Mouse (Mus musculus) large intestine, adult 2 months (tissue): ENCODE results near the gene Nsl1. TPM values are rescaled to one million over a fixed set of nuclear protein-coding genes. Genes with fewer than 3 reads are reported as not detected.

Experiments
- DNase-seq: peaks from one replicate; pipeline ENCODE4 v3.0.0-alpha.2; 2012; ENCODE audit warnings: low read depth, low spot score
- WGBS: fragments of 180-500 bp; shearing (Covaris S2); methylation state at CpG from one replicate; pipeline ENCODE4 v1.1.7; 2018; 5-methylcytosine and 5-hydroxymethylcytosine counted together
- polyA plus RNA-seq: library from polyadenylated mRNA; depleted of rRNA; stranded (reverse); fragments of >200 nt; gene quantifications from 2 replicates; pipeline ENCODE4 v1.2.3, GENCODE M21; 2012

Gene Nsl1
- polyA plus RNA-seq, 1 experiment: 2.7 TPM

- no peak for DNase-seq
- WGBS: 82% methylated on average over 7 of the region's 7 CpGs
Observed at GRCm38 (mm10) chr1:191086304-191086878, 23.6 kb downstream of the Nsl1 start.

GRCm38 (mm10) chr1:191086960-191087359 is 24.1 kb downstream of the Nsl1 start:
- 69% methylated on average over 8 of the region's 8 CpGs for WGBS
- no peak for DNase-seq

DNA sequence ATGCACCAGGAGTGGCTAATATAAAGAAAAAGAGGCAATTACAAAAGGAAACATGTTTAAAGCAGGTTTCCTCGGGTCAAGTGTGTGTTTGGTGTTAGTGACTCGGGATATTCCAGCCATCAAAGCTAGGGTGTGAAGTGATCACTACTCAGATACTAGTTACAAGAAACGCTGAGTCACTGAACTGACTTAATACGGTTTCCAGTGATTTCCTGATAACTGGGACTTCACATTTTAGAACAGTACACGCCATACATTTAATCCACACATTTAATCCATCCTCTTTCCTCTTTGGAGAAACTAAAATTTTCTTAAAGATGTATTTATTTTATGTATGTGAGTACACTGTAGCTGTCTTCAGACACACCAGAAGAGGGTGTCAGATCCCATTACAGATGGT is 25.1 kb downstream of the Nsl1 start:
- DNase-seq: no peak
- WGBS: 55% methylated on average over 5 of the region's 5 CpGs

DNA sequence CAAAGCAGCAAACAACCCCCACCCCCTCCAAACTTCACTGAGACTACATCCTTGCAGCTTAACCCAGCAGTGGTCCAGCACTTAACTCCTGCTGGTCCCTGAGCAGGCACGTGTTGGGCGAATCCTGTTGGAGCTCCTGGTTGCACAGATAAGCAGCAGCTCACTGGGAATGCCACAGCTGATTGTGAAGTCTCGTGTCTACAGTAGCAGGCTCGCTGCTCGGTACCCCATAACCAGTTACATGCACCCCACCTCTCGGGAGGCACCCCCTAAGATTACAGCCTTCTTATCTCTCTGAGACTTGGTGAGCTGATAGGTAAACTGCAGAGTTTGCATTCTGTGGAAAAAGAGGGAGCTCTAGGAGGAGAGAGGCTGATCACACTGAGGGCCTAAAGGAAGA is 26.5 kb downstream of the Nsl1 start:
- 67% methylated on average over 6 of the region's 6 CpGs for WGBS
- DNase-seq: no peak

DNA sequence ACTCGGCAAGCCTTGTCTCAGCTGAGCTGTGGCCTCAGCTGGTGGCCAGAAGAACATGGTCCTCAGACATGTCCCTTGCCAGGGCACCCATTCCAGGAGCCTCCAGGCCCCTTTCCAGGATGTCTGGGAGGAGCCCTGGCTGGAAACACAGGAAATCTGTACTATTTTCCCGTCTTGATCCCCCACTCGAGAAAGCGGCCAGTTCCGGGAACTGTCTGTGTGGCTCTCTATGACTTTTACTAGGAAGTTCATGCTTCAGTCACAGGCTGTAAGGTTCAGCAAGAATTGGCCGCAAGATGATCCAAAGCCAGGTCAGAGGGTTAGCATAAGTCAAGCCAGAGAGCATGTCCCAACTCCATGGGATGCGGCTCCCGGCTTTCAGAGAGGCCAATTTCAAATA is 29.2 kb downstream of the Nsl1 start:
- no peak for DNase-seq
- 69% methylated on average over 8 of the region's 8 CpGs for WGBS

GRCm38 (mm10) chr1:191093578-191093977 is 30.8 kb downstream of the Nsl1 start:
- 64% methylated on average over 5 of the region's 5 CpGs for WGBS
- no peak for DNase-seq

GRCm38 (mm10) chr1:191095019-191095418 is 32.2 kb downstream of the Nsl1 start:
- DNase-seq: no peak
- WGBS: 71% methylated on average over 9 of the region's 9 CpGs

DNA sequence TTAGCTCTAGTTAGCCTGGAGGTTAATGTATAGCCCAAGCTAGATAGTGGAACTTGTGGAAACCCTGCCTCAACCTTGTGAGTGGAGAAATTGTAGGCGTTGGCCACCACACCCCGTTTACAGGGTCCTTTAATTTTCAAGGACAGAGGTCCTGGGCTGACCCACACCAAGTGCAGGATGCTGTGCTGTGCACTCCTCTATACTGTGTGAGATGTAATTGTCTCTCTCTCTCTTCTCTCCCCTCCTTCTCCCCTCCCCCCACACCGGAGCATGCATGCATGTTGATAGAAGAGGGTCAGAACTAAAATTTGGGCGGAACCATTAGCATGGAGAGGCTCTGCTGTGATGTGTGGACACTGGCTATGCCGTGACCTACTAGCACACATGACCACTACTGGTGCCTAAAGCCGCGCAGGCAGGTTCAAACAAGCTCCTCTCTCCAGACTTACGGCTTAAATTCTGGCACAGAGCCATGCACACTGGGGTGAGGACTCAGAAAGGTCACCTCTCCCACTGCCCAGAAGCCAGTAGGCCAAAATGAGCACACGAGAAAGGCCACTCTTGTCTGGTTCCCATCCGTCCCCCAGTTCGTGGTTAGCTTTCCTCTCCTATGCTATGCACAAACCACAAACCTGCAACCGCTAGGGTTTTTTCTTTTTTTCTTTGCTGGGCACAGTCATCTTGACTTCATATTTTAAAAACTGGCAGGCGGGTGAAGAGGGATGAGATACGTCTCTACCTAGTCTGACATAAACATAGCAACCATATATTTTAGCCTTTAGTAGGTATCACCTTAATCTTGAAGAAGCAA is 34.3 kb downstream of the Nsl1 start:
- 28% methylated on average over 14 of the region's 14 CpGs for WGBS
- DNase-seq: no peak

- WGBS: 1% methylated on average over 88 of the region's 95 CpGs
Observed at GRCm38 (mm10) chr1:191097802-191098747, 35.3 kb downstream of the Nsl1 start, which contains the start of gene Batf3. TSS of gene Batf3 (plus strand) at chr1:191097847.

DNA sequence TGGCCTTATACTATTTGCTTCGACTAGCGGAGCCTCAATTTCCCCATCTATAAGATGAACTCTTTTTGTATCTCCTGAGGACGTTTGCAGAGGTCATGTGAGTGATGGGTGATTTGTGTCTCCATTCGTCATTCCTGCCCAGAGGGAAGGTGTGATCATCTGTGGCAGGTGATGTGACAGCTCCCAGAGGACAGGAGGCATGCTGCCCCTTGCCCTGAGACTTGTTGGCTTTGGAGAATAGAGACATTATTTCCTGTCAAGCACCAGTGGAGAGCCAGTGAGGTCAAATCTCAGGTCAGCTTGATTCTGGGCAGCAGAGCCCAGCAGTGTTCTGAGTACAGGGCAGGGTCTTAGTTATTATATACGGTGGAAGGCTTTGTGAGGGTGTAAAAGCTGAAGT is 36.3 kb downstream of the Nsl1 start:
- 43% methylated on average over 5 of the region's 5 CpGs for WGBS
- no peak for DNase-seq

More at GRCm38 (mm10) chr1:191097802-191098747, 35.3 kb downstream of the Nsl1 start, which contains the start of gene Batf3:
- no peak for DNase-seq

DNA sequence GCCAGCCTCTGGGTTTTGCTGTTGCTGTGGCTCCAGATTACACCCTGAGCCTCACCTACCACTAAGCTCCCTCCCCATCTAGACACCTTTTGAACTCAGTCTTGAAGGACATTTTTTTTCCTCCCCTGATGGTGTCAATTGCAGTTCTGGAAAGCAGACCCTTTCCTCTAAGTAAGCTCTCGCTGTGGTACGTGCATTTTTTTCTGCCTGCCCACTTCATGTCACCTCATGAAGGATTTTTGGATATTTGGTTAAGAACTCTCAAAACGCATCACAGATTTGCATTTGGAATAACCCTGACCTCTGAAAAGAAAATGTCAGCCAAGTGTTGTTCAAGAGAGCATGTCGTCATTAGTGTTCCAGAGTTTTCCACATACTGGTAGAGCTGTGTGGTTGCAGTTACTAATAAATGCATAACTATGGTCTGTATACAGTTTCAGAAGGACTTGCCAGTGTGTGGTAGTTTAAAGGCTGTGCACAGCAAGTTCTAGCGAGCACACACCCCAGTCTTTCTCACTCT is 37.0 kb downstream of the Nsl1 start:
- no peak for DNase-seq
- WGBS: 69% methylated on average over 5 of the region's 5 CpGs

- 80% methylated on average over 15 of the region's 15 CpGs for WGBS
- DNase-seq: no peak
Observed at GRCm38 (mm10) chr1:191102730-191103370, 40.0 kb downstream of the Nsl1 start.

- DNase-seq: no peak
- 76% methylated on average over 9 of the region's 9 CpGs for WGBS
Observed at GRCm38 (mm10) chr1:191105246-191105645, 42.4 kb downstream of the Nsl1 start.

- DNase-seq: no peak
- 61% methylated on average over 10 of the region's 10 CpGs for WGBS
Observed at GRCm38 (mm10) chr1:191107306-191107705, 44.5 kb downstream of the Nsl1 start.

- no peak for DNase-seq
- WGBS: 86% methylated on average over 9 of the region's 9 CpGs
Observed at GRCm38 (mm10) chr1:191109907-191110306, 47.1 kb downstream of the Nsl1 start.

- DNase-seq: no peak
- WGBS: 53% methylated on average over 8 of the region's 8 CpGs
Observed at GRCm38 (mm10) chr1:191111146-191111545, 48.3 kb downstream of the Nsl1 start.

GRCm38 (mm10) chr1:191114868-191115267 is 52.1 kb downstream of the Nsl1 start:
- WGBS: 69% methylated on average over 7 of the region's 7 CpGs
- DNase-seq: no peak

GRCm38 (mm10) chr1:191115514-191116238 is 52.9 kb downstream of the Nsl1 start:
- DNase-seq: no peak
- 76% methylated on average over 11 of the region's 11 CpGs for WGBS

GRCm38 (mm10) chr1:191122744-191123143 is 59.9 kb downstream of the Nsl1 start:
- DNase-seq: no peak
- WGBS: 10% methylated on average over 3 of the region's 3 CpGs
